Mouse (Mus musculus): Measurements from ENCODE around the gene Hoxa10. TPM values are rescaled to one million over a fixed set of nuclear protein-coding genes. Genes with fewer than 3 reads are reported as not detected.

The Hoxa10 gene
- polyA plus RNA-seq, 1 experiment from 2014 or later, result not detected

GRCm38 (mm10) chr6:52232984-52233545 lies 7.6 kb downstream of the Hoxa10 start:
- H3K79me2 ChIP-seq (ENCODE audit: inconsistent target), result no peaks in the 10 kb centered on the region
- H3K4me3 ChIP-seq (ENCODE audit: inconsistent target), result no peak overlapping the region
- H3K36me3 ChIP-seq (ENCODE audit: inconsistent target), result no peaks in the 10 kb centered on the region
- no peak overlapping the region for H3K27ac ChIP-seq
- WGBS (ENCODE audit: missing documents), result 10% methylated on average over 23 of the region's 23 CpGs

GRCm38 (mm10) chr6:52232568-52232965 lies 8.1 kb downstream of the Hoxa10 start:
- Histone ChIP-seq H3K36me3 (ENCODE audit: inconsistent target) (no peaks in the 10 kb centered on the region), H3K79me2 (ENCODE audit: inconsistent target) (no peaks in the 10 kb centered on the region), H3K4me3 (ENCODE audit: inconsistent target) (no peak overlapping the region), H3K27ac (no peak overlapping the region)
- WGBS (ENCODE audit: missing documents), result 2% methylated on average over 18 of the region's 18 CpGs

DNA sequence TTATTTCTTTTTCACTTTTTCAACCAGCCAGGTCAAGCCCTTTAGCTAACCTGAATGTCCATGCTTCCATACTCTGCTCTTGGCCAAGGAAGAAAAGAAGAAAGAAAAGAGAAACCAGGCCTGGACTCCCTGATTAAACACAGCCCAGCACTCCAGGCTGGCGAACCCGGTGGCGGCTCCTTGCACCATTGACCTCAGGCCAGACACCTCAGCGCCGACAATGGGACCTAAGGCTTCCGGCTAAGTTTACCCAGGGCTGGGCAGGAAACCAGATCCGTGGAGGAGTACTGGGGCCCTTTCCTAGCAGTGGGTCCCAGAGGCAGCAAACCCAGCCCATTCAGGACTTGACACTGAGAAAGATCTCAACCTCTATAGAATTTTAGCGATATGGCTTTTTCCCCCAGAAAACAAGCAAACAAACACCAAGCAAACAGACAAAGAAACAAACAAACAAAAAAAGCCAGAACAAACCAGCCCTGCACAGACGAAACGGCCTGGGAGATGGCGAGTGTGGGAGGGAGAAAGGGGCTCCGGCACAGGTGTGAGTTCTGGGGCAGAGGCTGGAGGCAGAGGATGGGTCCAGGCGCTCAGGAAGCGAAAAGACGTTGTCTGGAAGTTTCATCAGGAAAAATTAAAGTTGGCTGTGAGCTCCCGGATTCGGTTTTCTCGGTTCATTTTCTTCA lies 8.6 kb downstream of the Hoxa10 start:
- WGBS (ENCODE audit: missing documents), result 3% methylated on average over 18 of the region's 18 CpGs
- no peak overlapping the region for H3K4me3 ChIP-seq (ENCODE audit: inconsistent target)
- H3K79me2 ChIP-seq (ENCODE audit: inconsistent target), result no peaks in the 10 kb centered on the region
- H3K36me3 ChIP-seq (ENCODE audit: inconsistent target), result no peaks in the 10 kb centered on the region
- H3K27ac ChIP-seq, result no peak overlapping the region

DNA sequence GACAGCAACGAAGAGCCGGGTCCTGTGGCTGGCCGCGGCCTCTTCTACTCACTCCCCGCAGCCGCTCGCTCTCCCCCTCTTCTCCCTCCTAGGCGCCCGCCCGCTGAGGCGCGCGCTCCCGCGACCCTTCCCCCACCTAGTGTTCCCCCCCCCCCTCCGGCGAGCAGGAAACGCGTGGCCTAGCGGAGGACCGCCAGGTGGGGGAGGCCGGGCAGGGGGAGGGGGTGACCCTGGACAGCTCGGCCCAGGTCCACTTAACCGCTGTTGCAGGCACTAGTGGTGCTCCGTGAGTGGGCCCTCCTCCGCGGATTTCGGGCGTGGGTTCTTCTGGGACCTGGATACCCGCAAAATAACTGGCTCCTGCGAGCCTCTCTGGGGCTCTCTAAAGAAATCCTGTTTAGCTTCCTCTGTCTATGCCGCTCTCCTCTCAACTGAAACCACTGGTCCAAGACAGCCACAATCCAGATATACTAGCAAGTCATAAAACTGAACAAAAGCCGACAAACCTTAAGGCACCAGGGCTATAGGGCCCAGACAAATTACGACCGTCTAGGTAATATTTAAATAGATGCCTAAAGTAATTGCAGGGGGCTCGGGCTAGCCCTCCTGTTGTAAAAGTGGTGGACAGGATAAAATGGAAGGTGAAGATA lies 10.0 kb downstream of the Hoxa10 start, which contains the start of gene Hoxa9:
Hoxa9 (minus strand) TSS at position 574 of the 650 bp plus-strand sequence.
- no peak within 1 kb of the TSS for H3K4me3 ChIP-seq (ENCODE audit: inconsistent target)
- no peaks in the 10 kb centered on the region for H3K79me2 ChIP-seq (ENCODE audit: inconsistent target)
- WGBS (ENCODE audit: missing documents), result 3% methylated on average over 28 of the region's 36 CpGs
- no peaks in the 10 kb centered on the region for H3K36me3 ChIP-seq (ENCODE audit: inconsistent target)
- no peak within 1 kb of the TSS for H3K27ac ChIP-seq

DNA sequence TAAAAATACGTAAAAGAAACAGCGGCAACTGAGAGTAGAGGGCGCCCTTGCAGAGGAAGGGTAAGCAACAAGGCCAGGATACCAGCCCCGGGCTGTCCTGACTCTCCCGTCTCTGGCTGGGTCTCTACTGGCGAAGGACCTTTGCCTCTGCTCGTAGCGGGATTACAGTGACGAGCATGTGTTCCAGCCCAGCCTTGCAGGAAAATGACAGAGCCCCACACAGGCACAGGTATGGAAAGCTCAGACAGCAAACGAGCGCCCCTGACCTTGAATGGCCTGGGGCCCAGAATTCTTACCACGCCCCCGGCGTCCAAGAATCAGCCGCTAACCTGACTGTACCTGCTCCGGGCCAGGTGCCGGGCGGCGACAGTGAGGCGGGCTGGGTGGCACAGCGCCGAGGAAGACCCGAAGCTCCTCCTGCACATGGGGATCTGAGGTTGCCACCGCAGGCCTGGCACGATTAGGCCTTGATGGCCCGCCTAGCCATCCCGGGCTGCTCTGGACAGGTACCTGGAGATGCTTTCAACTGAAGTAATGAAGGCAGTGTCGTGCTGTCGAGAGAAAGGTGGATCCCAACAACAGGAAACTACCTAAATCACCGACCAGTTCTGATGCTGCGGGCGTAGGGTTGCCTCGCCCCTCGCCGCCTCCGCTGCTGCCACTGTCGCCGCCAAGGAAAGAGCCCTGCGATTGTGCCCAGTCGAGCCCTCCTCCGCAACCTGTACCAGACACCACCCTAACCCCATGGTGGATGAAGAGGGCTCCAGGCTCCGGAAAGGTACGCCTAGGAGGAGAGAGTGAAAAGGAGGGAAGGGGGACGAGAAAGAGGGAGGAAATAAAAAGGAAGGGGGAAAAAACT lies 10.9 kb downstream of the Hoxa10 start:
- WGBS (ENCODE audit: missing documents), result 5% methylated on average over 41 of the region's 44 CpGs
- H3K79me2 ChIP-seq (ENCODE audit: inconsistent target), result no peaks in the 10 kb centered on the region
- H3K27ac ChIP-seq, result no peak overlapping the region
- H3K4me3 ChIP-seq (ENCODE audit: inconsistent target), result no peak overlapping the region
- no peaks in the 10 kb centered on the region for H3K36me3 ChIP-seq (ENCODE audit: inconsistent target)

DNA sequence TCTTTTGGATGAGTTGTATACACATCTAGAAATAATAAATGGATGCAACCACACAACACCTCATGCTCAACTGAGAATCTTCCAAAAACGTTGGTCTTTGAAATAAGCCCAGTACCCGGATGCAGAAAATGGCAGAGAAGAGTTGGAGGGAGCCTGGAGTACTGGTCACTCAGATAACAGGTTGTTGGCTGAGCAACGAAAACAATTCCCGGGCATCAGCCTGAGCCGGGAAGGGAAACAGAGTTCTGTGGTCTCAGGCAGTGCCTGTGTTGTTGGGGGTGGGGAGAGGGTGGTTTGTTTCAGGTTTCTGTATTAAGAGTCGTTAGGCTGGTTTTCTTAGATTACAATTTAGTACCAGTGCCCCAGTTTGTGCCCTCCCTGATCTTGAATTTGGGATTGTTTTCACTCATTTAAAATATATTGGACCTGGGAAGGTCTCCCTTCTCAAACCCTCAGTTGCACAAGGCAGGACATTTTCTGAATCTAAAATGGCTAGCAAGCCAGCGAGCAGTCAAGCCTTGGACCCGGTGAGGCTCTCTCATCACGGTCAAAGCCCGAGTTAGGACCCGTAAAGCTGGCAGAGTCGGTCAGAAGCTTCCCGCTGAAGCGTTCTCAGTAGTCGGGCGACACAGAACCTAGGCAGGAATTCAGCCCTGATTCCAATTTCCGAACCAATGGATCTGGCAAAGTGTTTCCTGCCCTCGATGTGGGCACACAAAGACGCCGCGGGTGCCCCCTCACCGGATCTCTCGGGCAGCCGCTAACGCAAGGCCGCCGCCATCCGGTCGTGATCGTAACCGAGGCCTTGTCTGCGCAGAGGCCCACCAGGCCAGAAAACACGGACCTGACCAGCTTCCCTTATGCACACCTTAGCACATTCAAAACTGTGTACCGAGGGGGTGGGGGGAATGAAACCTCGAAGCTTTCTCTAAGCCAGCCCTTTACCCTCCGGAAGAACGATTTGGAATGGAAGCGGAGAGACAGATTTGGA lies 11.9 kb downstream of the Hoxa10 start:
- Histone ChIP-seq H3K27ac (no peak overlapping the region), H3K36me3 (ENCODE audit: inconsistent target) (no peaks in the 10 kb centered on the region), H3K4me3 (ENCODE audit: inconsistent target) (no peak overlapping the region), H3K79me2 (ENCODE audit: inconsistent target) (no peaks in the 10 kb centered on the region)
- WGBS (ENCODE audit: missing documents), result 6% methylated on average over 38 of the region's 38 CpGs

- Histone ChIP-seq H3K79me2 (ENCODE audit: inconsistent target) (no peaks in the 10 kb centered on the region), H3K4me3 (ENCODE audit: inconsistent target) (no peak overlapping the region), H3K36me3 (ENCODE audit: inconsistent target) (no peaks in the 10 kb centered on the region), H3K27ac (no peak overlapping the region)
- 36% methylated on average over 11 of the region's 11 CpGs for WGBS (ENCODE audit: missing documents)
Measured at GRCm38 (mm10) chr6:52227470-52228222, 13.0 kb downstream of the Hoxa10 start.

- no peaks in the 10 kb centered on the region for H3K79me2 ChIP-seq (ENCODE audit: inconsistent target)
- H3K27ac ChIP-seq, result no peak overlapping the region
- 9% methylated on average over 26 of the region's 26 CpGs for WGBS (ENCODE audit: missing documents)
- no peaks in the 10 kb centered on the region for H3K36me3 ChIP-seq (ENCODE audit: inconsistent target)
- H3K4me3 ChIP-seq (ENCODE audit: inconsistent target), result no peak overlapping the region
Measured at GRCm38 (mm10) chr6:52226569-52227257, 13.9 kb downstream of the Hoxa10 start.

GRCm38 (mm10) chr6:52225612-52226568 lies 14.8 kb downstream of the Hoxa10 start:
- no peaks in the 10 kb centered on the region for H3K36me3 ChIP-seq (ENCODE audit: inconsistent target)
- no peak overlapping the region for H3K4me3 ChIP-seq (ENCODE audit: inconsistent target)
- H3K27ac ChIP-seq, result no peak overlapping the region
- under 1% methylated on average over 66 of the region's 69 CpGs for WGBS (ENCODE audit: missing documents)
- no peaks in the 10 kb centered on the region for H3K79me2 ChIP-seq (ENCODE audit: inconsistent target)

GRCm38 (mm10) chr6:52224895-52225611 lies 15.6 kb downstream of the Hoxa10 start:
- no peaks in the 10 kb centered on the region for H3K79me2 ChIP-seq (ENCODE audit: inconsistent target)
- H3K27ac ChIP-seq, result no peak overlapping the region
- 2% methylated on average over 31 of the region's 36 CpGs for WGBS (ENCODE audit: missing documents)
- H3K4me3 ChIP-seq (ENCODE audit: inconsistent target), result no peak overlapping the region
- no peaks in the 10 kb centered on the region for H3K36me3 ChIP-seq (ENCODE audit: inconsistent target)

DNA sequence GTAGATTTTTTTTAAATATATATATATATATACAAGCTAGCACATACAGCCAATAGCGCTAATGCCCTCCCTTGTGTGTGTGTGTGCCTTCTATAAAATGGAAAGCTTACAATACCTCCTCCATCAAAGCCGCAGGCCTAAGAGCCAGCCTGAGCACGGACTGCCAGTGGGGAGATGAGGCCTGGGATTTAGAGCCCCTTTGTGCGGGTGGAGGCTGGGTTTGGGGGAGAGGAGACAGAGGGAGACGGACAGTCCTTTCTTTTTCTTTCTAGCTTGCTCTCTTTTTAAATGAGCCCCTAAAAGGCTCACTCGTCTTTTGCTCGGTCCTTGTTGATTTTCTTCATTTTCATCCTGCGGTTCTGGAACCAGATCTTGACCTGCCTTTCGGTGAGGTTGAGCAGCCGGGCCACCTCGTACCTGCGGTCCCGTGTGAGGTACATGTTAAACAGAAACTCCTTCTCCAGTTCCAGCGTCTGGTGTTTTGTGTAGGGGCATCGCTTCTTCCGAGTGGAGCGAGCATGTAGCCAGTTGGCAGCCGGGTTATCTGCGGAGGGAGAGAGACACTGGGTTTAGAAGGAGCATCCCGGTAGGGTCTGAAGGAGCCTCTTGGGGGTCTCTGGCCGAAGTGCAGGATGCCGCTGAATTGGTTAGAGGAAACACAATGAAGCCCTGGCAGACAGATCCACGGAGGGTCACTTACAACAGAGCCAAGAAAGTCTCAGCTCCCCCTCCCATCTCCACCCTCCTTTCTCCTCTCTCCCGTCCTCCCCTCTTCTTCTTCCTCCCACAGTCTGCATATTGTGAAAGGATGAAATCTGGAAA lies 16.5 kb downstream of the Hoxa10 start:
- Histone ChIP-seq H3K36me3 (ENCODE audit: inconsistent target) (no peaks in the 10 kb centered on the region), H3K27ac (no peak overlapping the region), H3K79me2 (ENCODE audit: inconsistent target) (no peaks in the 10 kb centered on the region), H3K4me3 (ENCODE audit: inconsistent target) (no peak overlapping the region)
- WGBS (ENCODE audit: missing documents), result 15% methylated on average over 20 of the region's 24 CpGs

All from macrophage (primary cell).